Mouse (Mus musculus): ENCODE measurements at regions not wholly inside any gene's neighbourhood (a gene's known extent, or its start where the extent isn't known, plus 50 kb on each side); places are given as distances from the start of the nearest gene placed in this dataset.
"Not testable (repeated sequence)": the region's sequence is repeated elsewhere in the genome, so short reads cannot be mapped to it uniquely, and the experiment has no call there.

DNA sequence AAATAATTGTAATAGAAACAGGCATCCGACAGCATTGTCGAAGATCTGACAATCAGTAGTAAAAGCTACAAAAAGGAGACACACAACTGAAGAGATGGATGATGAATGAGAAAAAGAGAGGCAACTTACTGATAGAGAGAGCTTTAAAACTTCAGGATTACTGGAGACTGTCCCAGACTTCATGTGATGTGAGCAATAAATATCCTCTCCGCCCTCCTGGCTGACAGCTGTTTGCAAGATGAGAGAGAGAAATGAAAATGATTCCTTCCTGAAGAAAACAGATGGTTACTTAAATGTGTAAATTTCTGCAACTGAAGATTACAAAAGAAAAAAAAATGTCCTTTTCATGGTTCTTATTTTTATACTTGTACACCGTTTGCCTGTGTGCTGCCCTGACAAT, 306.7 kb upstream of the Ncam2 start:
- TF ChIP-seq CTCF (conservative IDR thresholded peaks at IDR 0.05; ENCODE audit: low read length) = no peak
- TF ChIP-seq POU5F1 (IDR thresholded peaks at IDR 0.05; ENCODE audit: borderline replicate concordance, low read length) = no peak
- TF ChIP-seq NANOG (IDR thresholded peaks at IDR 0.05; ENCODE audit: borderline replicate concordance, low read length) = no peak
- Histone ChIP-seq H3K4me1 (replicated peaks; ENCODE audit: low read depth, low read length) (no peaks in the 10 kb centered on the region), H3K4me3 (replicated peaks; ENCODE audit: low read length) (no peak overlapping the region), H3K9me3 (ENCODE audit: low read length) (peaks cover 11% of the 10 kb centered on the region), H3K36me3 (ENCODE audit: insufficient read depth, low read length) (no peaks in the 10 kb centered on the region), H3K27me3 (ENCODE audit: insufficient read depth, low read length) (no peaks in the 10 kb centered on the region)

GRCm38 (mm10) chr16:80920711-80921279, 279.7 kb upstream of the Ncam2 start:
- no peaks in the 10 kb centered on the region for H3K27me3 ChIP-seq (ENCODE audit: insufficient read depth, low read length)
- no peaks in the 10 kb centered on the region for H3K4me1 ChIP-seq (replicated peaks; ENCODE audit: low read depth, low read length)
- TF ChIP-seq CTCF (conservative IDR thresholded peaks at IDR 0.05; ENCODE audit: low read length) = no peak

GRCm38 (mm10) chr16:80931017-80931416, 269.5 kb upstream of the Ncam2 start:
- no peaks in the 10 kb centered on the region for H3K36me3 ChIP-seq (ENCODE audit: insufficient read depth, low read length)

More at GRCm38 (mm10) chr16:80920711-80921279, 279.7 kb upstream of the Ncam2 start:
- H3K4me3 ChIP-seq (replicated peaks; ENCODE audit: low read length) = no peak overlapping the region
- no peaks in the 10 kb centered on the region for H3K36me3 ChIP-seq (ENCODE audit: insufficient read depth, low read length)
- H3K9me3 ChIP-seq (ENCODE audit: low read length) = no peaks in the 10 kb centered on the region

DNA sequence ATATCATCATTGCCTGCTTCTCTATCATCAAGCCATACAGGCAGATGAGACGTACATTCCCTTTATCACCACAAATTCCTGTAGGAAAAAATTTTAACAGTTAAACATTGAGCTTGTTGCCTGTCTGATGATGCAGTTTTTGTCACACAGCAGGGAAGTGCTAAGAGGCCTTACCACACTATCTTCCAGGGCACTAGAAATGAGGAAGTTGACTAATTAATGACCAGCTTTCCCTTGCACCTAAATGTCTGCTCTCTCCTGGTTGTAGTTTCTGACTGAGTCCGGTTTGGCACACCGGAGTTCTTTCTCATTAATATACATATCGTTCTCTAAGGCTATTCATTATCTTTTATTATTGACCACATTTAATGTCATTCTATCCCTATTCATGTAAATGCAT, 269.0 kb upstream of the Ncam2 start:
- Histone ChIP-seq H3K9me3 (ENCODE audit: low read length) (no peaks in the 10 kb centered on the region), H3K36me3 (ENCODE audit: insufficient read depth, low read length) (no peaks in the 10 kb centered on the region), H3K27me3 (ENCODE audit: insufficient read depth, low read length) (no peaks in the 10 kb centered on the region), H3K4me1 (replicated peaks; ENCODE audit: low read depth, low read length) (no peaks in the 10 kb centered on the region), H3K4me3 (replicated peaks; ENCODE audit: low read length) (no peak overlapping the region)
- TF ChIP-seq POU5F1 (IDR thresholded peaks at IDR 0.05; ENCODE audit: borderline replicate concordance, low read length) = no peak
- TF ChIP-seq CTCF (conservative IDR thresholded peaks at IDR 0.05; ENCODE audit: low read length) = no peak
- no peak for TF ChIP-seq NANOG (IDR thresholded peaks at IDR 0.05; ENCODE audit: borderline replicate concordance, low read length)

More at GRCm38 (mm10) chr16:80931017-80931416, 269.5 kb upstream of the Ncam2 start:
- no peaks in the 10 kb centered on the region for H3K9me3 ChIP-seq (ENCODE audit: low read length)
- H3K27me3 ChIP-seq (ENCODE audit: insufficient read depth, low read length) = no peaks in the 10 kb centered on the region
- TF ChIP-seq CTCF (conservative IDR thresholded peaks at IDR 0.05; ENCODE audit: low read length) = no peak
- TF ChIP-seq NANOG (IDR thresholded peaks at IDR 0.05; ENCODE audit: borderline replicate concordance, low read length) = no peak
- H3K4me3 ChIP-seq (replicated peaks; ENCODE audit: low read length) = no peak overlapping the region
- H3K4me1 ChIP-seq (replicated peaks; ENCODE audit: low read depth, low read length) = no peaks in the 10 kb centered on the region

GRCm38 (mm10) chr16:80935741-80936140, 264.8 kb upstream of the Ncam2 start:
- TF ChIP-seq CTCF (conservative IDR thresholded peaks at IDR 0.05; ENCODE audit: low read length) (no peak), NANOG (IDR thresholded peaks at IDR 0.05; ENCODE audit: borderline replicate concordance, low read length) (no peak), POU5F1 (IDR thresholded peaks at IDR 0.05; ENCODE audit: borderline replicate concordance, low read length) (no peak)
- Histone ChIP-seq H3K4me3 (replicated peaks; ENCODE audit: low read length) (no peak overlapping the region), H3K36me3 (ENCODE audit: insufficient read depth, low read length) (no peaks in the 10 kb centered on the region), H3K9me3 (ENCODE audit: low read length) (no peaks in the 10 kb centered on the region), H3K27me3 (ENCODE audit: insufficient read depth, low read length) (no peaks in the 10 kb centered on the region), H3K4me1 (replicated peaks; ENCODE audit: low read depth, low read length) (no peaks in the 10 kb centered on the region)

DNA sequence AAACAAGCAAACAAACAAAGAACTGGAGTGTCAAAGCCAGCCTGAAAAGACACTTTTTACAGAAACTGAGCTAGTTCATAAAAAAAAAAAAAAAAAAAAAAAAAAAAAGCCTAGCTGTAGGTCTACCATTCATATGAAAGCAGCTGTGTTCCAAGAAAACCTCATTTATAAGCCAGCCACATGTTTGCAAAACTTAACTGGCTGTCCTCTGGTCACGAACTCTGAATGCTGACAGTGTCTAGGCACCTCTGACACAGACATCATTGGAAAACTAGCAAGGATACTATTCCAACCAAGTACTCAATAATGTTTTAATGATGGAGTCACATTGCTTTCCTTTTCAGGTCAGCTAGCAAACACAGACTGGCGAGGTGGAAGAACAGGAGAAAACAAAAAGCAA, 238.4 kb upstream of the Ncam2 start:
- Histone ChIP-seq H3K36me3 (ENCODE audit: insufficient read depth, low read length) (no peaks in the 10 kb centered on the region), H3K9me3 (ENCODE audit: low read length) (no peaks in the 10 kb centered on the region), H3K4me3 (replicated peaks; ENCODE audit: low read length) (no peak overlapping the region), H3K27me3 (ENCODE audit: insufficient read depth, low read length) (no peaks in the 10 kb centered on the region), H3K4me1 (replicated peaks; ENCODE audit: low read depth, low read length) (no peaks in the 10 kb centered on the region)
- TF ChIP-seq CTCF (conservative IDR thresholded peaks at IDR 0.05; ENCODE audit: low read length) = no peak
- no peak for TF ChIP-seq NANOG (IDR thresholded peaks at IDR 0.05; ENCODE audit: borderline replicate concordance, low read length)
- TF ChIP-seq POU5F1 (IDR thresholded peaks at IDR 0.05; ENCODE audit: borderline replicate concordance, low read length) = no peak

- Histone ChIP-seq H3K36me3 (ENCODE audit: insufficient read depth, low read length) (no peaks in the 10 kb centered on the region), H3K27me3 (ENCODE audit: insufficient read depth, low read length) (no peaks in the 10 kb centered on the region), H3K4me3 (replicated peaks; ENCODE audit: low read length) (no peak overlapping the region), H3K4me1 (replicated peaks; ENCODE audit: low read depth, low read length) (no peaks in the 10 kb centered on the region), H3K9me3 (ENCODE audit: low read length) (no peaks in the 10 kb centered on the region)
- TF ChIP-seq NANOG (IDR thresholded peaks at IDR 0.05; ENCODE audit: borderline replicate concordance, low read length) = no peak
- no peak for TF ChIP-seq POU5F1 (IDR thresholded peaks at IDR 0.05; ENCODE audit: borderline replicate concordance, low read length)
- no peak for TF ChIP-seq CTCF (conservative IDR thresholded peaks at IDR 0.05; ENCODE audit: low read length)
Observed at GRCm38 (mm10) chr16:80981573-80982105, 218.9 kb upstream of the Ncam2 start.

DNA sequence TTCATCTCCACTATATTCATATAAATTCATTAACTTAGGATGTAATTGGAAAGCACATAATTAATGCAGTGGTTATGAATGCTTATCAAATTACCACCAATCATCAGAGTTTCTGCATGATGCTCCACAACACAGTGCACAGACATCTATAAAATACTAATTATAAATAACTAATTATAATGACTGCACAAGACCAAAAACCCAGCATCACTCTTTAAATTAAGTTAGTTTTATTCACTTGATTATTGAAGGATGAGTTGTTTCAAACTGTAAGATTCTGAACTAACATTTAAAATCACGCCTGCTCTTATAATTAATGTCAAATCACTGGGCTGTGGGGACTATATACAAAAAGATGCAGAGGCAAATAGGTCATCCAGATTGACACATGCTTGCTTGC, 212.7 kb upstream of the Ncam2 start:
- no peak overlapping the region for H3K4me3 ChIP-seq (replicated peaks; ENCODE audit: low read length)
- no peaks in the 10 kb centered on the region for H3K27me3 ChIP-seq (ENCODE audit: insufficient read depth, low read length)
- no peaks in the 10 kb centered on the region for H3K9me3 ChIP-seq (ENCODE audit: low read length)
- no peaks in the 10 kb centered on the region for H3K36me3 ChIP-seq (ENCODE audit: insufficient read depth, low read length)
- TF ChIP-seq POU5F1 (IDR thresholded peaks at IDR 0.05; ENCODE audit: borderline replicate concordance, low read length) (no peak), CTCF (conservative IDR thresholded peaks at IDR 0.05; ENCODE audit: low read length) (no peak), NANOG (IDR thresholded peaks at IDR 0.05; ENCODE audit: borderline replicate concordance, low read length) (no peak)
- no peaks in the 10 kb centered on the region for H3K4me1 ChIP-seq (replicated peaks; ENCODE audit: low read depth, low read length)

DNA sequence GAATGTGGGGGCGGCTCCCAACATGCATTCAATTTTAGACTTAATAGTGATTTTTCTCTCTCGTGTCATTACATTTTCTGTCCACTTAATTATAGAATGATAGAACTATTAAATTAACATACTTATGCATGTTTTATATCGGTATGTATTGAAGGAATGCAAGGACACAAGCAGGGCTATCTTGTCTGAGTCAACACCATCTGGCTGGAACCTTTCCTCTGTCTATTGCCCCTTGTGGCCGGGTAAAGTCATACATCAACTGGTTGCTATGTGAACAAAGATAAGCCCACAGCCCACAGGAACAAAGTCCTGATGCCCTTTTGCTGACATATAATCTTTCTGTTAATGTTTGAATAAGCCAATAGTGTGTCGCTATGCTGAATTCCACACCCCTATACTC, 163.7 kb upstream of the Ncam2 start:
- not testable (repeated sequence) for H3K4me3 ChIP-seq (replicated peaks; ENCODE audit: low read length); H3K36me3 ChIP-seq (ENCODE audit: insufficient read depth, low read length); H3K27me3 ChIP-seq (ENCODE audit: insufficient read depth, low read length); H3K4me1 ChIP-seq (replicated peaks; ENCODE audit: low read depth, low read length)
- H3K9me3 ChIP-seq (ENCODE audit: low read length) = peaks cover 23% of the 10 kb centered on the region

Data from E14TG2a.4 (cell line).